10 mouse cellular contexts compared by ENCODE assay signal in genomic region chr2:92390206-92390930, GRCm38 (mm10). TPM values are rescaled to one million over a fixed set of nuclear protein-coding genes. Genes with fewer than 3 reads are reported as not detected.
DNase-seq lines count a peak whose midpoint lies in the region; ATAC-seq and TF ChIP-seq lines count a peak whose summit lies in the region.
"Had no signal": no experiment of that assay in that cellular context is flagged by ENCODE, and none has a peak within 500 bp of the region (broad histone marks: within the 10 kb centered on the region; RNA-seq: fewer than 3 reads in every experiment).

No protein-coding gene starts in this region.

- H3K27ac ChIP-seq in testis, adult 2 months (ENCODE audit: control insufficient read depth, insufficient read depth, low read depth, low read length), result no peak overlapping the region
- 0 out of 2 replicates have a peak overlapping the region, but pooled peaks have one; percentile 55 for H3K27ac ChIP-seq in stomach, embryonic 16.5 days (ENCODE audit: low read length)

- DNase-seq in cerebellum, adult 9-11 months, result peak; percentile 73
- no peak for DNase-seq in cerebellum, postnatal 4 days (ENCODE audit: low spot score in 2 of 2)
- no peak for DNase-seq in testis, postnatal 14 days (ENCODE audit: low spot score)
- peak; percentile 53 for DNase-seq in lung, postnatal 14 days
- DNase-seq in adrenal gland, adult 2 months, result no peak
- DNase-seq in thymus, postnatal 4 days, result no peak

- WGBS in stomach, embryonic 16.5 days, result 72% methylated on average over 6 of the region's 6 CpGs

- H3K36me3 ChIP-seq in testis, adult 2 months (ENCODE audit: control insufficient read depth, insufficient read depth, low read length), result no peaks in the 10 kb centered on the region
- no peaks in the 10 kb centered on the region for H3K36me3 ChIP-seq in stomach, embryonic 16.5 days (ENCODE audit: control insufficient read depth, insufficient read depth, low read length)

- no peaks in the 10 kb centered on the region for H3K9me3 ChIP-seq in stomach, embryonic 16.5 days (replicated peaks; ENCODE audit: control insufficient read depth, low read length)
- H3K9me3 ChIP-seq: lung, embryonic 15.5 days had no signal

- no peak for TF ChIP-seq CTCF in testis, adult 2 months (IDR thresholded peaks at IDR 0.05; ENCODE audit: control insufficient read depth, insufficient read depth, insufficient replicate concordance, low read depth, low read length)

- H3K4me3 ChIP-seq in testis, adult 2 months (ENCODE audit: control insufficient read depth, low read depth, low read length), result peak overlapping the region; percentile 81
- no peak overlapping the region for H3K4me3 ChIP-seq in stomach, embryonic 16.5 days (replicated peaks; ENCODE audit: low read length)
- H3K4me3 ChIP-seq: erythroblast, embryonic 14.5 days had no signal

- H3K4me1 ChIP-seq in testis, adult 2 months (ENCODE audit: control insufficient read depth, insufficient read depth, low read length), result peaks cover 23% of the 10 kb centered on the region
- H3K4me1 ChIP-seq in stomach, embryonic 16.5 days (ENCODE audit: control insufficient read depth, insufficient read depth, low read length), result peaks cover 37% of the 10 kb centered on the region

- H3K9ac ChIP-seq in stomach, embryonic 16.5 days (ENCODE audit: low read length), result no peak overlapping the region

- ATAC-seq in stomach, embryonic 16.5 days (ENCODE audit: insufficient read depth, low FRiP score), result no peak

- TF ChIP-seq POLR2A in testis, adult 2 months (IDR thresholded peaks at IDR 0.05; ENCODE audit: control insufficient read depth, low read depth, low read length), result no peak

- H3K27me3 ChIP-seq in testis, adult 2 months (ENCODE audit: control insufficient read depth, insufficient read depth, low read length), result no peaks in the 10 kb centered on the region
- H3K27me3 ChIP-seq in stomach, embryonic 16.5 days (ENCODE audit: control insufficient read depth, insufficient read depth, low read length), result no peaks in the 10 kb centered on the region

- H3K4me2 ChIP-seq in stomach, embryonic 16.5 days (ENCODE audit: low read depth, low read length), result 0 out of 2 replicates have a peak overlapping the region, but pooled peaks have one; percentile 73

RNA-seq across cellular contexts. Expression of gene 1700029I15Rik, which starts 8.0 kb away (rescaled TPM):
- 565 and 772 TPM in 2 replicates for polyA plus RNA-seq in testis, adult 2 months (2012; rRNA removed)
- polyA plus RNA-seq in stomach, embryonic 16.5 days (2015; fragmentation: Nextera tagmentation; extraction: Ambion mirVana), result 3.5 and 5.4 TPM in 2 replicates
- total RNA-seq in adrenal gland, adult 2 months (2021), result 10 to 100 TPM in 1 of 2 experiments, 1 to 10 TPM in 1; 4.9 to 14.6 TPM
- polyA plus RNA-seq in adrenal gland, adult 2 months (2012; rRNA removed), result 10.5 and 15.0 TPM in 2 replicates

RNA-seq across cellular contexts. Expression of gene Mapk8ip1, which starts 10.7 kb away (rescaled TPM):
- 23.2 and 28.4 TPM in 2 replicates for polyA plus RNA-seq in testis, adult 2 months (2012; rRNA removed)
- polyA plus RNA-seq in stomach, embryonic 16.5 days (2015; fragmentation: Nextera tagmentation; extraction: Ambion mirVana), result 12.5 and 14.9 TPM in 2 replicates
- total RNA-seq in adrenal gland, adult 2 months (2021), result 10 to 100 TPM; 30.2 to 34.9 TPM
- 60.9 and 67.1 TPM in 2 replicates for polyA plus RNA-seq in adrenal gland, adult 2 months (2012; rRNA removed)

RNA-seq across cellular contexts. Expression of gene Large2, which starts 15.7 kb away (rescaled TPM):
- polyA plus RNA-seq in testis, adult 2 months (2012; rRNA removed), result 11.2 and 11.8 TPM in 2 replicates
- polyA plus RNA-seq in stomach, embryonic 16.5 days (2015; fragmentation: Nextera tagmentation; extraction: Ambion mirVana), result 12.6 and 15.5 TPM in 2 replicates
- total RNA-seq in adrenal gland, adult 2 months (2021), result 1 to 10 TPM in 1 of 2 experiments, under 1 TPM in 1; 0.45 to 1.4 TPM
- polyA plus RNA-seq in adrenal gland, adult 2 months (2012; rRNA removed), result 1.3 and 2.2 TPM in 2 replicates
- polyA plus RNA-seq: erythroblast, embryonic 14.5 days had no signal

RNA-seq across cellular contexts. Expression of gene Pex16, which starts 15.9 kb away (rescaled TPM):
- 89.9 and 91.5 TPM in 2 replicates for polyA plus RNA-seq in testis, adult 2 months (2012; rRNA removed)
- 27.8 and 31.9 TPM in 2 replicates for polyA plus RNA-seq in stomach, embryonic 16.5 days (2015; fragmentation: Nextera tagmentation; extraction: Ambion mirVana)
- 100 to 1,000 TPM; 102 to 212 TPM for total RNA-seq in adrenal gland, adult 2 months (2021)
- 199 and 254 TPM in 2 replicates for polyA plus RNA-seq in adrenal gland, adult 2 months (2012; rRNA removed)

RNA-seq across cellular contexts. Expression of gene Cry2, which starts 43.5 kb away (rescaled TPM):
- 20.4 and 22.0 TPM in 2 replicates for polyA plus RNA-seq in testis, adult 2 months (2012; rRNA removed)
- 23.4 and 26.5 TPM in 2 replicates for polyA plus RNA-seq in stomach, embryonic 16.5 days (2015; fragmentation: Nextera tagmentation; extraction: Ambion mirVana)
- total RNA-seq in adrenal gland, adult 2 months (2021), result 10 to 100 TPM; 32.9 to 45.1 TPM
- 27.6 and 53.8 TPM in 2 replicates for polyA plus RNA-seq in adrenal gland, adult 2 months (2012; rRNA removed)

Comparison
In these comparisons a context has a peak if more than half of its experiments do, and no peak if none do; other contexts are left out.
1. DNase-seq: peak in cerebellum, adult 9-11 months (single experiment) and lung, postnatal 14 days (single experiment); none in cerebellum, postnatal 4 days (0 of 2), testis, postnatal 14 days (single experiment), adrenal gland, adult 2 months (single experiment) and thymus, postnatal 4 days (single experiment).
2. RNA of gene 1700029I15Rik, which starts 8.0 kb away (polyA plus RNA-seq): 565 to 772 TPM in testis, adult 2 months; 10.5 to 15.0 TPM in adrenal gland, adult 2 months and 3.5 to 5.4 TPM in stomach, embryonic 16.5 days; every median in the first group is over 10 times any median in the second.